Mouse (Mus musculus) adrenal gland, adult 2 months (tissue): ENCODE measurements around the gene Mmp11. TPM values are rescaled to one million over a fixed set of nuclear protein-coding genes. Genes with fewer than 3 reads are reported as not detected.
"Not testable (repeated sequence)": the region's sequence is repeated elsewhere in the genome, so short reads cannot be mapped to it uniquely, and the experiment has no call there.

Source experiments
- DNase-seq: peaks from one replicate; pipeline ENCODE4 v3.0.0; 2021
- polyA plus RNA-seq: library from polyadenylated mRNA; depleted of rRNA; stranded (reverse); fragments of >200 nt; gene quantifications from 2 replicates; pipeline ENCODE4 v1.2.3, GENCODE M21; 2012; rRNA removed
- total RNA-seq, 2 experiments: library from RNA; stranded (reverse); gene quantifications; 2 replicates each; pipeline ENCODE4 v1.2.3; 2021

Mmp11 gene
- total and polyA plus RNA-seq, 3 experiments, result 5.1 to 26.7 (median 14.8) TPM

DNA sequence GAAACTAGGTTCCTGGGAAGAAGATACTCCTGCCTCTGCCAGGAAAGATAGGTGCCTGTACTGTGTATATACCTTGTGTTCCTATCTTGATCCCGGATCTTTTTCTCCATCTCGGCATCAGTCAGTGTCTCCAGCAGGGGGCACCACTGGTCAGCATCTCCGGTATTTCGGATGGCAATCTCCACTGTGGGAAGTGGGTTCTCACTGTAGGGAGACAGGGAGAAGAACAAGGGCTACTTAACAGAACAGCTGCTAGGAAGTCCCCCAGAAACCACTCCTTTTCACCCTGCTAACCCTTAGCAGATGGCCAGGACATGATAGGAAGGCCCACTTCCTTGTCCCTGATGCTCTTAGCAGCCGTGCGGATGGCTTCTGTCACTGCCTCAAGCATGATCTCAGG is 38.9 kb downstream of the Mmp11 start:
- peak; percentile 64 for DNase-seq

DNA sequence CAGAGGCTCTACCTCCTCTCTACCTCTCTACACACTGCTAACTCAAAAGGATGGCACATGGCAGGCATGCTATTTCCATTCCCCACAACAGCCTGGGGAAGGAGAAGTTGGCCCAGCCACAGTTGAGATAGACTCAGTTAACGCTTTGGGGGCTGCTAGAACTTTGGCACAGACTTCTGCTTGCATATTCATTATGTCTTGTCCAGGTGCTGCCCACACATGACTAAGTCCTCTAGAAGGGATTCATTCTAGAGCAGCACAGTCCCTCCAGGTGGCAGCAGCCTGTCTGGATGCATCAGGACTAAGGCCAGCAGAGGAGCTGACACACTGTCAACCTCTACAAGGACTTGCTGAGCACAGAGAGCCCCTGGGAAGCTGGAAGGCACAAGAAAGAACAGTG is 40.1 kb downstream of the Mmp11 start:
- DNase-seq, result no peak

DNA sequence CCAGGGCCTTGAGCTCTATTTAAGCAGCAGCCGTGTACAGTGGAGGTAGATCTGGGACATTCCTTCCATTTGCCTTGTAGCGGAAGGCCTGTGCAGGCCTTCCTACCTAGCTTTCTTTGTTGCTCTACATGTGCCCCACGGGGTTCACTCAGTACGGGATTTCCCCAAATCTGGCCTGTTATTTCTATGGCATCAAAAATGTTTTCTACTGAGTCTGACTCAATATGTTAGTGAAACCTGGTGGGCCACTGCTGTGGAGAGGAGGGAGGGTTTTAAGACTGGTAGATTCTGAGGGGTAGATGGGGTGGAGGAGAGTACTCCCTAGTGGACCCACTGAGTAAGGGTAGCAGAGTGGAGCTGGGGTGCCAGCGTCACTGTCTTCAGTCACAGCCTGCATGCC is 40.6 kb downstream of the Mmp11 start:
- DNase-seq, result no peak

GRCm38 (mm10) chr10:75894601-75895000 is 41.7 kb downstream of the Mmp11 start:
- DNase-seq, result no peak

DNA sequence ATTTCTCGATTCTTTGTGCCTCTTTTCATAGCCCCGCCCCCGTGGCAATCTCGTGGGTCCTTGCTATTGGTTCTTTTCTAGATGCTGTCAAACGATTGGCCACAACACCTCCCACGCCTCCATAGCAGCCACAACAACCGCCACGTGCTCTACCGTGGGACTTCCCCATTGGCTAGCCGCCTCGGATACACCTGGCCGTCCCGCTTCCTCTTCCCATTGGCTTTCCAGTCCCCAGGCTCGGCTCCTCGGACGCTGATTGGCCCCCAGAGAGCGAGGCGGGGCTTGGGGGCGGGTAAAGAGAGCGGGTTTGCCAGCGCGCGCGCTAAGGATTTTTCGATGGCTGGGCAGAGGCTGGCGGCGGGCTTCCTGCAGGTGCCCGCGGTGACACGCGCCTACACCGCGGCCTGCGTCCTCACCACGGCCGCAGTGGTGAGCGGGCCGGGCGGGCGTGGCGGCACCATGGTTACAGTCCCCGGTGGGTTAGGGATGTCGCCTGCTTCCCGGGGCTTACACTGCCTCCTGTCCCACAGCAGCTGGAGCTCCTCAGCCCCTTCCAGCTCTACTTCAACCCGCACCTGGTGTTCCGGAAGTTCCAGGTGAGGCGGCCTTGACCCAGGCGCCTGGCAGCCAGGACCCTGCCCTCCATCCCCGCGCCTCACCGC is 43.1 kb downstream of the Mmp11 start, which contains the start of gene Derl3:
TSS of gene Derl3 (plus strand) at position 325 of the 662 bp plus-strand sequence.
- peak; percentile 95 for DNase-seq

GRCm38 (mm10) chr10:75889406-75890153 is 46.7 kb downstream of the Mmp11 start:
- DNase-seq, result no peak

DNA sequence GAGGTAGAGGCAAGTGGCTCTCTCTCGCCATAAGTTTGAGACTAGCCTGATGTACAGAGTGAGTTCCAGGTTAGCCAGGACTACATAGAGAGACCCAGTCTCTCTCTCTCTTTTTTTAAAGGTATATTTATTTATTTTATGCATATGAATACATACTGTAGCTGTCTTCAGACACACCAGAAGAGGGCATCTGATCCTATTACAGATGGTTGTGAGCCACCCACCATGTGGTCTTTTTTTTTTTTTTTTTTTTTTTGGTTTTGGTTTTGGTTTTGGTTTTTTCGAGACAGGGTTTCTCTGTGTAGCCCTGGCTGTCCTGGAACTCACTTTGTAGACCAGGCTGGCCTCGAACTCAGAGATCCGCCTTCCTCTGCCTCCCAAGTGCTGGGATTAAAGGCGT is 48.8 kb downstream of the Mmp11 start:
- DNase-seq, result not testable (repeated sequence)

DNA sequence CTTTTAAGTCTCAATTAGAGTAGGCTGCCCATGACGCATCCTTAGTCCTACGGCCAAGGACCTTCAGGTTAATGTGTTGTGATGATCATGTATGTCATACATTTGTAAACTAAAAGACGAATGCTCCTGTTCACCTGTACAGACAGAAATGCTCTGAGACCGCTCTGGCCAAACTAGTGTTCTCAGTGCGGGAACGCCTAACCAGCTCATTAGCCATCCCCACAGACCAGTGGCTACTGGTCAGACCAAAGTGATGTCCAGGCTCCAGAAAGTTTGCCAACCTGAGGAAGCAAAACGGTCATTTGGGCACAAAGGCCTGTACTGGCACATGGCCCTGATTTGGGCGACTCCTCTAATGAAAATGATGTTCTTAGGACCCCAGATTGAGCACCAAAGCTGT is 51.6 kb downstream of the Mmp11 start:
- DNase-seq, result no peak

- peak; percentile 81 for DNase-seq
Measured at GRCm38 (mm10) chr10:75883232-75883552, 53.1 kb downstream of the Mmp11 start.

- DNase-seq, result no peak
Measured at GRCm38 (mm10) chr10:75882433-75883231, 53.7 kb downstream of the Mmp11 start.

GRCm38 (mm10) chr10:75881578-75882432 is 54.5 kb downstream of the Mmp11 start:
- peak; percentile 23 for DNase-seq

- peak; percentile 76 for DNase-seq
Measured at GRCm38 (mm10) chr10:75880771-75881577, 55.3 kb downstream of the Mmp11 start.

- DNase-seq, result no peak
Measured at GRCm38 (mm10) chr10:75880351-75880750, 55.9 kb downstream of the Mmp11 start.

DNA sequence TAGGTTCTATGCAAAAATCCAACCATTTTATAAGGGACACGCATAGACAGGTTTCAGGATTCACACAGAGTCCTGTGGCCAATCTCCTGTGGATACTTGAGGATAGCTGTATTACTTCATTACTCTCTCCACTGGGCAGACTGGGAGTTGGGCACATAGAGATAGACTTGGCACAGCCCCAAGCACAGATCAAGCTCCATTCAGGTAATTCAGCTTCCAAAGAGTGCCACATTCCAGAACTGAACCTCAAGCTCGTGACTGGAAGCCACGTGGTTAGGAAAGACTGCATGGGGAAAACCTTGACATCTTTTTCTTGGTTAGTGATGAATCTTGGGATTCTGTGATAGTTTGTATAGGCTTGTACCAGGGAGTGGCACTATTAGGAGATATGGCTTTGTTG is 57.5 kb downstream of the Mmp11 start:
- DNase-seq, result no peak

GRCm38 (mm10) chr10:75873543-75874170 is 62.6 kb downstream of the Mmp11 start:
- DNase-seq, result peak; percentile 59

Other genes with a start within 250 kb of the Mmp11 start
- 10 to 100 TPM; 24.2 to 31.9 TPM for gene Cabin1, start 172.2 kb downstream of the Mmp11 start, total RNA-seq
- gene Cabin1, start 172.2 kb downstream of the Mmp11 start, polyA plus RNA-seq, result 38.4 and 42.6 TPM in 2 replicates
- gene Ddt, start 163.1 kb downstream of the Mmp11 start, total RNA-seq, result 100 to 1,000 TPM; 177 to 205 TPM
- gene Ddt, start 163.1 kb downstream of the Mmp11 start, polyA plus RNA-seq, result 240 and 255 TPM in 2 replicates
- not detected for gene Gm20441, start 155.5 kb downstream of the Mmp11 start, total RNA-seq
- gene Gm20441, start 155.5 kb downstream of the Mmp11 start, polyA plus RNA-seq, result not detected in 2 replicates
- gene Gstt3, start 155.1 kb downstream of the Mmp11 start, total RNA-seq, result 10 to 100 TPM; 16.9 to 28.9 TPM
- gene Gstt3, start 155.1 kb downstream of the Mmp11 start, polyA plus RNA-seq, result 14.6 and 17.2 TPM in 2 replicates
- 10 to 100 TPM; 52.0 to 64.8 TPM for gene Gstt1, start 137.9 kb downstream of the Mmp11 start, total RNA-seq
- 50.9 and 61.2 TPM in 2 replicates for gene Gstt1, start 137.9 kb downstream of the Mmp11 start, polyA plus RNA-seq
- not detected for gene Gstt4, start 114.0 kb downstream of the Mmp11 start, total RNA-seq
- gene Gstt4, start 114.0 kb downstream of the Mmp11 start, polyA plus RNA-seq, result not detected in 2 replicates
- gene Gstt2, start 99.1 kb downstream of the Mmp11 start, total RNA-seq, result 10 to 100 TPM; 32.9 to 36.6 TPM
- gene Gstt2, start 99.1 kb downstream of the Mmp11 start, polyA plus RNA-seq, result 136 and 153 TPM in 2 replicates
- gene Mif, start 76.3 kb downstream of the Mmp11 start, total RNA-seq, result 100 to 1,000 TPM; 268 to 376 TPM
- gene Mif, start 76.3 kb downstream of the Mmp11 start, polyA plus RNA-seq, result 1,719 and 1,732 TPM in 2 replicates
- gene Derl3, start 43.1 kb downstream of the Mmp11 start, total RNA-seq, result 1 to 10 TPM; 2.1 to 3.9 TPM
- 5.4 and 6.0 TPM in 2 replicates for gene Derl3, start 43.1 kb downstream of the Mmp11 start, polyA plus RNA-seq
- gene Smarcb1, start 14.9 kb downstream of the Mmp11 start, total RNA-seq, result 10 to 100 TPM; 77.6 to 87.4 TPM
- 103 and 115 TPM in 2 replicates for gene Smarcb1, start 14.9 kb downstream of the Mmp11 start, polyA plus RNA-seq
- 1,000 to 10,000 TPM; 1,273 to 1,367 TPM for gene Chchd10, start 3.4 kb downstream of the Mmp11 start, total RNA-seq
- gene Chchd10, start 3.4 kb downstream of the Mmp11 start, polyA plus RNA-seq, result 4,822 and 7,346 TPM in 2 replicates
- gene Gm867, start 4.2 kb upstream of the Mmp11 start, total RNA-seq, result 1 to 10 TPM; 2.2 to 4.0 TPM
- gene Gm867, start 4.2 kb upstream of the Mmp11 start, polyA plus RNA-seq, result 0.93 and 1.9 TPM in 2 replicates
- gene Vpreb3, start 6.6 kb upstream of the Mmp11 start, total RNA-seq, result not detected
- gene Vpreb3, start 6.6 kb upstream of the Mmp11 start, polyA plus RNA-seq, result 1.1 and 2.0 TPM in 2 replicates
- gene Gm5134, start 18.0 kb upstream of the Mmp11 start, total RNA-seq, result not detected
- 0.03 and 0.11 TPM in 2 replicates for gene Gm5134, start 18.0 kb upstream of the Mmp11 start, polyA plus RNA-seq
- gene Zfp280b, start 96.2 kb upstream of the Mmp11 start, total RNA-seq, result 1 to 10 TPM; 5.8 to 9.9 TPM
- gene Zfp280b, start 96.2 kb upstream of the Mmp11 start, polyA plus RNA-seq, result 3.5 and 3.8 TPM in 2 replicates
- not detected for gene Slc5a4b, start 174.5 kb upstream of the Mmp11 start, total RNA-seq
- gene Slc5a4b, start 174.5 kb upstream of the Mmp11 start, polyA plus RNA-seq, result not detected in 2 replicates
- gene Slc5a4a, start 211.0 kb upstream of the Mmp11 start, total RNA-seq, result not detected
- gene Slc5a4a, start 211.0 kb upstream of the Mmp11 start, polyA plus RNA-seq, result not detected in 2 replicates